Mouse (Mus musculus) cerebellum, postnatal 14 days (tissue): ENCODE results near the gene Mageb5.
"Not testable (repeated sequence)": the region's sequence is repeated elsewhere in the genome, so short reads cannot be mapped to it uniquely, and the experiment has no call there.

Experiments
- DNase-seq, 2 experiments: peaks; one replicate each; pipeline ENCODE4 v3.0.0; 2021; ENCODE audit warnings: mixed read lengths in 2 of 2

The Mageb5 gene

GRCm38 (mm10) chrX:91782918-91783317 is at the start of gene Mageb5:
Gene Mageb5, minus strand, starts transcription at chrX:91783018.
- DNase-seq, result not testable (repeated sequence)

GRCm38 (mm10) chrX:91759591-91760226 is 23.1 kb downstream of the Mageb5 start:
- not testable (repeated sequence) for DNase-seq
